Mouse (Mus musculus) gastrocnemius, postnatal 36 days (tissue): Measurements from ENCODE around the gene Fyn. TPM values are rescaled to one million over a fixed set of nuclear protein-coding genes. Genes with fewer than 3 reads are reported as not detected.

ENCODE experiments used
- DNase-seq, 2 experiments: peaks; one replicate each; pipeline ENCODE4 v3.0.0; 2022
- intact Hi-C: fragments of 180-260 bp; cut with DNase I; formaldehyde crosslinking; loops from one replicate; pipeline ENCODE4 v1.15.1; 2025
- total RNA-seq, 2 experiments: library from RNA; stranded (reverse); gene quantifications; 2 replicates each; pipeline ENCODE4 v1.2.3; 2021

The Fyn gene
- total RNA-seq, 2 experiments from 2014 or later, result 6.7 to 8.0 TPM

- intact Hi-C loops, result no loop called here
- DNase-seq, result no peak
Measured at GRCm38 (mm10) chr10:39498641-39499040, 130.0 kb downstream of the Fyn start.

- no peak for DNase-seq
- intact Hi-C loops, result no loop called here
Measured at GRCm38 (mm10) chr10:39501571-39501970, 132.9 kb downstream of the Fyn start.

DNA sequence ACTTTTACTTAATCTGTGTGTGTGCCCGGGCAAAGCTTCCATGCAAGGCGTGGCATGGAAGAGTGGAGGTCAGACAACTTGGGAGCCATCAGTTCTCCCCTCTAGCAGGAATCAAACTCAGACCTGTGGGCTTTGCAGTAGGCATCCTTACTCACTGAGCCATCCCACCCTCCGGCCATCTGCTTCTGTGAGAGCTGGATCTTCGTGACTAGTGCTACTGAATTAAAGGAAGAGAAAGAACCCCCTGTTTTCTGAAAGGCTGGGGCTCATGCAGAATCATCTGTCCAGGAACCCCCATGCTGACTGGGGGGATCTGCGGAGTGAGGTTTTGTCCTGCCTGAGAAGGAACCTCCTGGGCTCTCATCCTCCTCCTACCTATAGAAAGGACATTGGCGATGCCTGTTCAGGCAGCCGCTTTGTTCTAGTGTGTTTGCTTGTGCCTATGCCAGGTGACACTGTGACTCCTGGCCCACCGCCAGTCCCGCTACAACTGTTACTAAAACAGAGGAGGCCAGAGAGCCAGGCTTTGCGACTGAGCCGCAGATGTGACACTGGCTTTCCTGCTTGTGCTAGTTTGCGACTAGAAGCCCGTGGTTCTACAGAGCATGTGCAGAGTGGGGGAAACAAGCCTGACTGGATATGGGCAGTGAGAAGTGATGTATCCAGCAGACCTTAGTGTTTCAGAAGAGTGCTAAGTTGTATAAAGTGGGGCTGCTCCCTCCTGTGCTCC is 133.5 kb downstream of the Fyn start:
- peak; percentile 47 to 62 for DNase-seq
- intact Hi-C loops, result no loop called here

- no peak for DNase-seq
- intact Hi-C loops, result no loop called here
Measured at GRCm38 (mm10) chr10:39503331-39503730, 134.7 kb downstream of the Fyn start.

- no peak for DNase-seq
- intact Hi-C loops, result loop anchor here (5.0 kb wide), 1 partner anchor 133 kb away; no protein-coding TSS in a partner anchor
Measured at GRCm38 (mm10) chr10:39505007-39505406, 136.4 kb downstream of the Fyn start.

DNA sequence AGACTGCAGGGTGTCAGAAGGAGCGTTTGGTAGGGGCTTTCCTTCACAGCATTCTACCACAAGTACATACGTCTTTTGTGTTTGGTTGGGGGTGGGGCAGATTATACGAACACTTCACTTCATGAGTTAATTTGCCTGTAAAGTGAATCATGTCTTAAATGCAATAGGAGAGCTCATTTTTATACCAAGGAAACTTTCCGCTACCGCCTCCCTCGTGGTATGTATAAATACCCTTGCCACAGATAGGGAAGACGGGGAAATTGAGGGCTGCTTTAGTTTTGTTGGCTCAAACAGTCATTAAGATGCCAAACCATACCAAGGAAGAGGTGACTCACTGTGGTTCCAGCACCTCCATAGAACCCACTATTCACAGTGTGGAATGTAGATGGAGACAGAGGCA is 137.0 kb downstream of the Fyn start:
- DNase-seq, result no peak
- intact Hi-C loops, result loop anchor here (5.0 kb wide), 1 partner anchor 133 kb away; no protein-coding TSS in a partner anchor

GRCm38 (mm10) chr10:39506353-39506752 is 137.7 kb downstream of the Fyn start:
- DNase-seq, result no peak
- intact Hi-C loops, result loop anchor here (5.0 kb wide), 1 partner anchor 134 kb away; no protein-coding TSS in a partner anchor

GRCm38 (mm10) chr10:39506831-39507230 is 138.2 kb downstream of the Fyn start:
- intact Hi-C loops, result loop anchor here (5.0 kb wide), 1 partner anchor 135 kb away; no protein-coding TSS in a partner anchor
- DNase-seq, result peak in 1 of 2 experiments; percentile 40

DNA sequence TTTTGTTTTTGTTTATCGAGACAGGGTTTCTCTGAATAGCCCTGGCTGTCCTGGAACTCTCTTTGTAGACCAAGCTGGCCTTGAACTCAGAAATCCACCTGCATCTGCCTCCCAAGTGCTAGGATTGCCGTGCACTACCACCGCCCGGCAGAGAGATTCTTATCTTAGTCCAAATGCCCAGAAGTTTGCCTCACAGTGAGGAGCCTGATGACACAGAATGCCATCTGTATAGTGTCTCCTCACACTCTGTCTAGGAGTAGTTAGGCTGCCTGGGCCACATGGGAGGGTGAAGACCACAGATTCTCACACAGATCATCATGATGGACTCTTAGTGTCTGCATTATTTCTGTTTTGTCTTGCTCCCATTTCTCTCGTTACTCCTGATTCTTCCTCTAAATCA is 140.1 kb downstream of the Fyn start:
- intact Hi-C loops, result loop anchor here (5.0 kb wide), 1 partner anchor 136 kb away; no protein-coding TSS in a partner anchor
- DNase-seq, result no peak

- intact Hi-C loops, result loop anchor here (5.0 kb wide), 1 partner anchor 138 kb away; no protein-coding TSS in a partner anchor
- DNase-seq, result no peak
Measured at GRCm38 (mm10) chr10:39509937-39510336, 141.3 kb downstream of the Fyn start.

DNA sequence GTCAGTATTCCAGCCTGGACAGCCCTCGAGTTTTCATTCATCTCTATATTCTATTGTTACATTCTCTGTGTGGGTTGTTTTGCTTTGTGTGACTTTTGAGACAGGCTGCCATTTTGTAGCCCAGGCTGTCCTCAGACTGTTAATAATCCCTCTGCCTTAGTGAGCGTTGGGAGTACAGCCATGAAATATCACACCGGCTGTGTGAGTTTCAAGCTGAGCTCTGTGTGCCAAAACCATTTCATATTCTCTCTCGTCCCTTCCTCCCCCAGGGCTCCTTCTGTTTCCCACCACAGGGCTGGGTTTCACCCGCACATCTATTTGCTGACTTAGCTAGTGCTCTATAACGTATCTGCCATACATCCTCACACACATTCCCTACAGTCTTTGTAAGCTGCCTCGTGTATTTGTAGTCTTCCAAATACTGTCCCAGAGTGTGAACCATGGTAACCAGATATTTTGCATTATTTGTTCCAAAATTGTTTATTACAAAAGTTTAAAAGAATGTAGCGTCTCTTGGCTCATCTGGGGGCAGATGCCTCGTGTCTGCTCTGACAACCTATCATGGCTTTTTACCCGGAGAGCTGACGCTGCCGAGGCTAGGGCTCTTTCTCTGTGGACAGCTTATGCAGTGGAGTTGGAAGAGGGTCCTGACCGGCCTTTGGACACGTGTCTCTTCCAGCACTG is 144.1 kb downstream of the Fyn start:
- intact Hi-C loops, result no loop called here
- no peak for DNase-seq

- no peak for DNase-seq
- intact Hi-C loops, result no loop called here
Measured at GRCm38 (mm10) chr10:39514916-39515315, 146.3 kb downstream of the Fyn start.

DNA sequence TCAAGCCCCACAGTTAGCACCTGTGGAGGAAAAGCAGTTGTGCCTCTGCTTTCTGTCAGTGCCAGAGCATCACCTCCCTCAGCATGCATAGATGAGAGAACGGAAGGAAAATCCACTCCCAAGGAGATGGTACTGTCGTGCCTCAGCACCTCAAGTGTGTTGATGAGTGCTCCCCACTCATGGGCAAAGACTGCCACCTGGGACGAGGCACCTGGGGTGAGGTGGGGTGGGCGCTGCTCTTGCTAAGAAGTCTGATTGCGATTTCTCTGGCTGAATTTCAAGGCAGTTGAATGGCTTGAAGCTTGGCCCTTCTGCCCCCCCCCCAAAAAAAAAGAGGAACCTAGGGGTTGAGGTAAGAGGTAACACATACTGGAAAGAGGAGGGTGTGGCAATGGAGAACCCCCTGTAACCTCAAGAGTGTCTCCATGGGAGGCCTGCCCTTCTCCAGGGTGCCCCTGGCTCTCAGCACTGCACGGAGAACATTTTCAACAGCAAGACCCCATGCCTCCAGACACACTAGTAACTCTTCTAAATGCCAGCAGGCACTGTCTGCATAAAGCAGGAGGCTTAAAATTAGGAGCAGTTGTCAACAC is 148.0 kb downstream of the Fyn start:
- intact Hi-C loops, result no loop called here
- no peak for DNase-seq

DNA sequence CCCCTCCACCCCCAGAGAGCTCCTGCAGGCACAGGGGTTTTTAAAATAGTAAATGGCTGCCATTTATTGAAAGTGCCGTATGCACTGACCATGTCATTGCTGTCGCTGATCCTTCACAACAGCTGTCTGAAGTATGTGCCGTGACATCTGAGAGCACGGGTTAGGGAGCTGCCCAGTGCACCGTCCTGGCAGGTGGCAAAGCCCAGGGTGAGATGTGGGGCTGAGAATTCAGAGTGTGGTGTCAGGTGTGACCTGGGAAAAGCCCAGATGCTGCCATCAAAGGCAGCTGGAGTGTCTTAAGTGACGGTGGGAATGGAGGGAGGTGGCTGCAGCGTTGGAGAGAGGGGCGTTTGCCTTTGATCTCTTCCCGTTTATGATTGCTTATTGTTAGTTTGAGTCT is 148.7 kb downstream of the Fyn start:
- intact Hi-C loops, result no loop called here
- DNase-seq, result peak in 1 of 2 experiments; percentile 42

- intact Hi-C loops, result no loop called here
Measured at GRCm38 (mm10) chr10:39518232-39518631, 149.6 kb downstream of the Fyn start.

GRCm38 (mm10) chr10:39518859-39519258 is 150.2 kb downstream of the Fyn start:
- no peak for DNase-seq
- intact Hi-C loops, result loop anchor here (1.0 kb wide), 1 partner anchor 280 kb away; no protein-coding TSS in a partner anchor

More at GRCm38 (mm10) chr10:39518232-39518631, 149.6 kb downstream of the Fyn start:
- DNase-seq, result no peak

DNA sequence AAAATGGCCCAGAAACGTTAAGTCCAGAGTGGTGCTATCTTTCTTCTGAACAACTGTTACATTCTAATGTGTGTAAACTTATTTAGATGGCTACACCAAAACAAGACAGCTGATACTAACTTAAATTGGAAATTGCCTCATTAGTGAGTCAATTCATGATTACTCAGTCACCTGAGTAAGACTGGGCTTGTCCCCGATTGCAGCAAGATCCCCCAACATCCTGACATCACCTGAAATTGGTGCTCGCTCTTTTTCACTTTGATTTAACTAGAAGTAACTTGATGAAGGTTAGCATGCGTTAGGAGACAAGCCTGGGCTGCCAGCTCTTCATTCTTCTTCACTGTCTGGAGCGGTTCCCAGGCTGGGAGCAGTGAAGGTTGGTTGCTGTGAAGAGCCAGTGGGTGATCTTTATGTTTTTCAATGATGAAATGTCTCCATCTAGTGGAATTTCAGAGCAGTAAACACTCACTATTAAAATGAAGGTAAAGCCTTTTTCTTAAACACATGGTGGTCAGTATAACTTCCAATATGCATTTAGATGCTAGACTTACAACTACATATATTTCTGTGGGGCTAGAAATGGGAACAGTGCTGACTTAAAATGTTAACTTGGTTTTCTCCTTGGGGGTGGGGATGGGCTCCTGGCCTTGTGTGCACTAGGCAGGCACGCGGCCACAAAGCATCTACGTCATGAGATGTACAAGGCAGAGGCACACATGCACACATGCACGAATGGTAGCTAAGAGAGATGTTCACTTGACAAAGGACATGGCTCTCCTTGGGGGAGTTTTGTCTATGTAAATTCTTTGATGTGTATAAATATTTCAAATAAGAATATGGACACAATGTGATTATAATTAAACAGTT is 151.7 kb downstream of the Fyn start:
- DNase-seq, result peak in 1 of 2 experiments; percentile 66
- intact Hi-C loops, result loop anchor here (1.0 to 5.0 kb wide), 2 partner anchors 349 to 643 kb away; no protein-coding TSS in a partner anchor

- no peak for DNase-seq
- intact Hi-C loops, result loop anchor here (5.0 kb wide), 1 partner anchor 644 kb away; no protein-coding TSS in a partner anchor
Measured at GRCm38 (mm10) chr10:39521327-39521726, 152.7 kb downstream of the Fyn start.

DNA sequence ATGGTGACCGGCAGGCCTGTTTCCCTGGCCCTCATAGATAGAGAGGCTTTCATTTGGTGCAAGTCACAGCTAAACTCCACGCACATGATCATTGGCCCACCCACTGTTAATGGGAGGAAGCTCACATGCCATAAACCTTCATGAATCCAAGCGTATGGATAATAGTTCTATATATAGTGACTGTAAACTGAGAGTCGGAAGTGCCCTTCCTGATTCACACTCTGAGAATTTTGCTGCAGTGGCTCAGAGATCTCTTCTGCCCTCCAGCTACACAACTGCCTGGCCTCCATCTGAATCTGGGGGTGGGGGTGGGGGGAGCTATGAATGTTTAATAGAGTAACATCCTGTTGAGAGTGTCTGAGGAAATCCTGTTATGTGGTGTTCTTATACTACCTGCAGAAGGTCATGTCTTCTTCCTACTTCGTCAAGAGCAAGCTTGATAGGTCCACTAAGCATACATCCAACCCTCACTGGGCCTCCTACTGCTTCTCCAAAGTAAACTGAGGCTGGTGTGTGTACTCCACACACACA is 153.3 kb downstream of the Fyn start:
- DNase-seq, result no peak
- intact Hi-C loops, result loop anchor here (5.0 kb wide), 1 partner anchor 645 kb away; no protein-coding TSS in a partner anchor
